Mouse (Mus musculus): ENCODE data around the gene Gm17324.
"Not testable (repeated sequence)": the region's sequence is repeated elsewhere in the genome, so short reads cannot be mapped to it uniquely, and the experiment has no call there.

Gene Gm17324

DNA sequence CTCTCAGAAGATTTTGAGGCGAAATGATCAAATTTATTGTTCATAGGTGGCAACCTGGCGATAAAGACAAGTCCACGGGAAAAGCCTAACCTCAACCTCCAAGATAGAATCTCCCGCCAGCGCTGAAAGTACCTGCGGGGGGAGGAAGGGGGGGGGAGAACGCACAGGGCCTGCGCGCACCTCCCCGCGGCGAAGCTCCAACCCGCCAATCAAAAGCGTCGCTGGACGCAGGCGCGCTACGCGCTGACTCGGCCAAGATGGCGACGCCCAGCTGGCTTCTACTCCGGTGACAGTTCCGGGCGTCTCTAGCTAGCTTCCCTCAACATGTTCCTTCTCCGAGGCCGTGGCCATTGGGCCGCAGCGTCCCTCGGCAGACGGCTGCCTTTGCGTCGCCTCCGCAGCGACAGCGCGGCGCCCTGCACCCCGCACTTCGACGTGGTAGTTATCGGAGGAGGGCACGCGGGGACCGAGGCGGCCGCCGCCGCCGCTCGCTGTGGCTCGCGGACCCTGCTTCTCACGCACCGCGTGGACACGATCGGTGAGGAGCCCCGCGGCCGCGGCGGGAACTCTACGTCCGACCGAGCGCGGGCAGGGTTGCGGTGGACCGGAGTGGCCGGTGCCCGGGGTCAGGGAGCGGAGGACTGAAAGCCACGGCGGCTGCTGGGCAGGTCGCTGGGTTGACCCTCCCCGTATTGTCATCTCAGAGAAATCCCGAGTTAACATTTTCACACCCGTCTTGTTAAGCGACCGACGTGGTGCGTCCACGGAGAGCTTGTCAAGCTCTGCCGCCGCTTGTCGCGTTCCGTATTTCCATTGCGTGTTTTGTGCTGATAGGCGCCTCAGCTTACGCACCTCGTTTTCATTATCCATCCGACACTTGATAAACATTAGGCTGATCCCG, at the start of gene Gm17324, which contains the start of gene Mto1:
Gene Gm17324, minus strand, starts transcription at position 814 of the 901 bp plus-strand sequence.
Gene Mto1, plus strand, starts transcription at position 236 of the 901 bp plus-strand sequence.
- peak; percentile 93 for DNase-seq (ENCODE audit: extremely low spot score, low spot score)

DNA sequence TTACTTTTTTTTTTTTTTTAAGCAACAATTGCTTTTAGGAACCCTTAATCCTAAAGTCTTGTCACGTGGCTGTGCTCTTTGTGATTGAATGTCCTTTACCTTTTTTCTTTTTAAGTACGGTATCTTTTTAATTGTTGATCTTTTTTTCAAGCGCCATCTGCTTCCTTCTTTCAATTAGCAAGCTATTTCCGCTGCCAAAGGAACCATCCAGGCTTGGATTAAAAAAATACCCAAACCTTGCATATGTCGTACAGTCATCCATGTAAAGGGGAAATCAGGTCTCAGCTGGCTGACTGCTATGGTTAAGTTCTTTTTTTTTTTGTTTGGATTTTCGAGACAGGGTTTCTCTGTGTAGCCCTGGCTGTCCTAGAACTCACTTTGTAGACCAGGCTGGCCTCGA, 44.6 kb upstream of the Gm17324 start:
- DNase-seq (ENCODE audit: extremely low spot score, low spot score), result no peak

DNA sequence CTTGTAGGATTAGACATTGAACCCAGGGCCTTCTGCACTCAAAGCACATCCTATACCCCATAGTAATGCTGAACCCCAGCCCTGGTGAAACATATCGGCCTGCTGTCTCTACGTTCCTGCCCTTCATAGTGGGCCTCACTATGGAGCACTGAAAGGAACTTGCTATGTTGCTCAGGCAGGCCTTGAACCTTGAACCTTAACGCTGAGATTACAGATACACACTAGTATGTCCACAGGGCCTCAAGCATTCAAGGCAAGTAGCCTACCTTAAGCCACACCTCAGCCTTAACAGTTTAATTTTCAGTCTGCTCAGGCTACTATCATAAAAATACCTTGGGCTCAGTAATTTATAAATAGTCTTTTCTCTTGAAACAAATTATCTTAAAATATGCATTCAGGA, 43.7 kb upstream of the Gm17324 start:
- DNase-seq (ENCODE audit: extremely low spot score, low spot score), result no peak

DNA sequence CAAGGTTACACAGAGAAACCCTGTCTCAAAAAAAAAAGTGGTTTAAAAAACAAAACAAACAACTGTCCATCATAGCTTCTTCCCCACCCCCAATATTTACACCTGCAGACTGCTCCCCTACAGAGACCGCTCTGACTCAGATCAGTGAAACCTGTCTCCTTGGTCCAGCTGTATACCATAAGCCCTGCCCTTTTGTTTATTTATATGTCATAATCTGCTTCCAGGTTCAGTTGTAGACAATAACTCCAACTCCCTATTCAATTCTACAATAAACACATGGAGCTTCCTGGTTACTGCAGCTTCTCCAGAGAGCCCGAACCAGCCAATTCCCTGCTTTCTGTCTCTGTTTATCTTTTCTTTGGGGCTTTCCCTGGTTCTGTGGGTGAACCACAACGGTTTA, 42.6 kb upstream of the Gm17324 start:
- no peak for DNase-seq (ENCODE audit: extremely low spot score, low spot score)

DNA sequence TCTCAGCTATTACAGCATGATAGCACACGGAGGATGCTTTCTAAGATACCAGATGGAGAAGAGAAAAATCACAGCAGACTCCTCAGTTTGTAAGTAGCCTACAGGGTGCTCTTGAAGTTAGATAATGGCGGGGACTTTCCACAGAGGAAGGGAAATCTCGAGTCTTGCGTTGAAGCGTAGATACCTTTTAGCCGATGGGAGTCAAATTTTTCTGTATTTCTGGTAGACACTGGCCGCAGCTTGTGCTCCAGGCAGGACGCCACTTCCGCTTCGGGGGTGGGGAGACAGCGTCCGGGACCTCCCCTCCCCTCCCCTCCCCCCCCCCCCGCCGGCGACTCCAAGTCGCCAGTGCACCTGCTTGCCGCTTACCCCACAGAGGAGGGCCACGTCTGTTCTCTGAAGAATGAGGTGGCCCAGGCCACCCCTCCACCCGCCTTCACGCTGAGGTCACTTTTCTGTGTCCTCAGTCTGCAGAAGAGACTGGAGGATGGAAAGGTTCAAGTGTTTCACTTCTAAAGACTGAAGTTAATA, 40.4 kb upstream of the Gm17324 start, which contains the start of gene Eef1a1:
Gene Eef1a1, minus strand, starts transcription at position 262 of the 531 bp plus-strand sequence.
- DNase-seq (ENCODE audit: extremely low spot score, low spot score), result peak; percentile 52

DNA sequence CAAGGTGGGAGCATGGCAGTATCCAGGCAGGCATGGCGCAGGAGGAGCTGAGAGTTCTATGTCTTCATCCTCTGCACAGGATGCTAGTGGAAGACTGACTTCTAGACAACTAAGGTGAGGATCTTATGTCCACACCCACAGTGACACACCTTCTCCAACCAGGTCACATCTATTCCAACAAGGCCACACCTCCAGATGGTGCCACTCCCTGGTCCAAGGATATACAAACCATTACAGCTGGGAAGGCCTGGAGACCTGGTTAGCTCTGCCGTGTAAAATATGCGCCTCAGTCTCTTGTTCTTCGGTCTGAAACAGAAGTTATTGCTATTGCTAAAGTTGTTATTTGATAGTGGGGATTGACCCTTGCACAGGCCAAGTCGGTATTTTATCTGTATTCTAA, 39.4 kb upstream of the Gm17324 start:
- DNase-seq (ENCODE audit: extremely low spot score, low spot score), result not testable (repeated sequence)

DNA sequence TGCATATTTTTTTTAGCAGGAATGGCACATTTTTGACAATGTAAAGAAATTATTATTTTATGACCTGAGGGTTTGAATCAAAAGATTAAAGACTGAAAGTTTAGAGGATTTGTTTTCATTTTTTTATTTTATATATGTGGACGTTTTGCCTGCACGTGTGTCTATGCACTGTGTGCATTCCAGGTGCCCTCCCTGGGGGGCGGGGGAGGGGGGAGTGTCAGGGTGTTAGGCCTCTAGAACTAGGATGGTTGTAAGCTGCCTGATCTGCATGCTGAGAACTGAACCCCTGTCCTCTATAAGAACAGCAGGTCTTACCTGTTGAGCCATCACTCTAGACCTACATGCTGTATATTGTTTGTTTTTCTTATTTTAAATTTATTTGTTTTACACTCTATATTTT, 36.1 kb upstream of the Gm17324 start:
- DNase-seq (ENCODE audit: extremely low spot score, low spot score), result no peak

DNA sequence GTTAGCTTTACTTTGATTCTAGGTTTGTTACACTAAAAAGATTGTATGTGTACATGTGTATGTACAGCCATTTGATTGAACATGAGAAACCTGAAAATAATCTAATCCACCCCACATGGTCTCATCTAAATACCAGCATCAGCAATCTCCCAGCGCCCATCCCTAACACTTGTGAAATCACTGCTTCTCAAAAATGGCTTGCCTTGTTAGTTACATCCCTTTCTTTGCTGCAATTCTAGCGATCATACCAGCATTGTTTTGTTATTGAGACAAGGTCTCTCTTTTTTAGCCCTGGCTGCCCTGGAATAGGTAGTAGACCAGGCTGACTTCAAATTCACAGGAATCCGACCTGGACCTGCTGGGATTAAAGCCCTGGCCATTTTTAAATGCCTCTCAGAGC, 33.8 kb upstream of the Gm17324 start:
- DNase-seq (ENCODE audit: extremely low spot score, low spot score), result no peak

DNA sequence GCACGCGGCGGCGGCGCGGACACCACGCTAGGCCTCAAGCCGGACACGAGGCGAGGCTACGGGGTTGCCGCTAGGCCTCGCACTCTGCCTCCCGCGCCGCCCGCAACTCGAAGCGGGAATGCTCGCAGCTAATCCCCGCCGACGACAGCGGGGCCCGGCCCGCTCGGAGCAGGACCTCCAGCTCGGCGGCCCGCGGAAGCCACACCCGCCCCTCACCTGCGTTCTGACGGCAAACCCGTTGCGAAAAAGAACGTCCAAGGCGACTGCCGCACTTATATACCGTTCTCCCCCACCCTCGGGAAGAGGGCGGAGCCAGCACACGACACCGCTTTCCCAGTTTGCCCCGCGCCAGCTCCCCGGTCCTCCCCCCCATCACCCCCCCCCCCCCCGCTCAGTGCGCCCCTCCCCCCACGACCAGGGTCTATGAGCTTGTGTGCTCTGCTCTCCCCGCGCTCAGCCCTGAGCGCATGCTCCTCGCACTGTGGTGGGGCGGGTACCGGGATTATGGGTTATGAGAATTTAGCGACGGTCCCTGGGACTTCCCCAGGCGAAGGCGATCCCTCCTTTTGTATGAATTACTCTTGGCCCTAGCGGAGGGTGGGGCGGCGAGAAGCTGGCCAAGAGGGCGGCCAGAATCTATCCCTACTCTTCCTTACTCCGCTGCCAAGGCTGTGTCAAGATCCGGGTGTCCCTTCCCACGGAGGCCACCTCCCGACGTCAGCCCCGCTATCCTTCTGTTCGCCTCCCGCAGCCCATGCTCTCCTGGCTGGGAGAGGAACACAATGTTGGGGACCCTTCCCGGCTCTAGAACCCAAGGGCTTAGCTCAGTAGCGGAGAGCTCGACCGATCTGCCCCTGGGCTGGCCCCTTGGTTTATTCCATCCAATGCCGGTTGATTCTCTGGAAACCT, 33.1 kb upstream of the Gm17324 start:
- peak; percentile 98 for DNase-seq (ENCODE audit: extremely low spot score, low spot score)

DNA sequence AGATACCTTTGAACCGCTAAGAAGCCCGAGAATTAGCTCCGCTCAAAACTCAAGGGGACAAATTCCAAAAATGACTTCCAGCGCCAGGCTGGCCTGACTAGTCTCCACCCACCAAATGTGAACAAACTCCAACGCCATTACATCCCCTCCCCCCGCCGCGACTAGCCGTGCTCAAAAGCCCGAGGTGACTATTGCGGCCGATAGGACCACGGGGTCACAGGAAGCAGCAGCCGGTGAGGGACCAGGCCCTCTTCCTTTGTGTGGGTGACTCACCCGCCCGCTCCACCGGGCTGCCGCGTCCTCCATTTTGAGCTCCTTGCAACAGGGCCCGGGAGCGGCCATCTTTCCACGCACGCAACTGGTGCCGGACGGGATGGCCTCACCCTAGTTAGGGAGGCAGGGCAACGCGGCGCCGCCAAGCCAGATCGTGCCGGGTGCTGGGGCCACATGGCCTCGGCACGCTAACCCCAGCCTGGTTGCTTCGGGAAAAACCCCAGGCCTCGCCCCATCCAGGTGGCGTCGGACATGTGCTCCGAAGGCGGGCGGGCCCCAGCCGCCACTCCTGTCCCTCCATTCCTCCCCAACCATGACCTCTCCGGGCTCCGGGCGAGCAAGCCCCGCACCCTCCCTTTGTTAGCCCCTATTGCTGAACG, 32.2 kb upstream of the Gm17324 start:
- peak; percentile 75 for DNase-seq (ENCODE audit: extremely low spot score, low spot score)

DNA sequence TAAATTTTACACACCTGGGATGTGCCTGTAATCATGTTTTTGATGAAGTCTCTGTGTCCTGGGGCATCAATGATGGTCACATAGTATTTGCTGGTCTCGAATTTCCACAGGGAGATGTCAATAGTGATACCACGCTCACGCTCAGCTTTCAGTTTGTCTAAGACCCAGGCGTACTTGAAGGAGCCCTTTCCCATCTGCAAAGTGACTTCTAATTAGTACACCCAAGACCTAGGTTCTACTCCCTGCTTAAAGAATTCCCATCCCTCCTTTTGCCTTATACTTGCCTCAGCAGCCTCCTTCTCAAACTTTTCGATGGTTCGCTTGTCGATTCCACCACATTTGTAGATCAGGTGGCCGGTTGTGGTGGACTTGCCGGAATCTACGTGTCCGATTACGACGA, 31.6 kb upstream of the Gm17324 start:
- DNase-seq (ENCODE audit: extremely low spot score, low spot score), result not testable (repeated sequence)

DNA sequence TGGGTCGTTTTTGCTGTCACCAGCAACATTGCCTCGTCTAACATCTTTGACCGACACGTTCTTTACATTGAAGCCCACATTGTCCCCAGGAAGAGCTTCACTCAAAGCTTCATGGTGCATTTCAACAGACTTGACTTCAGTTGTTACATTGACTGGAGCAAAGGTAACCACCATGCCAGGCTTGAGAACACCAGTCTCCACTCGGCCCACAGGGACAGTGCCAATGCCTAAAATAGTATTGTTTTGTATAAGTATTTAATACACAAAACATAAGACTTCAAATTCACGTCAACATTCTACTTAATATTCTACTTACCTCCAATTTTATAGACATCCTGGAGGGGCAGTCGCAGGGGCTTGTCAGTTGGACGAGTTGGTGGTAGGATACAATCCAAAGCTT, 30.7 kb upstream of the Gm17324 start:
- not testable (repeated sequence) for DNase-seq (ENCODE audit: extremely low spot score, low spot score)

DNA sequence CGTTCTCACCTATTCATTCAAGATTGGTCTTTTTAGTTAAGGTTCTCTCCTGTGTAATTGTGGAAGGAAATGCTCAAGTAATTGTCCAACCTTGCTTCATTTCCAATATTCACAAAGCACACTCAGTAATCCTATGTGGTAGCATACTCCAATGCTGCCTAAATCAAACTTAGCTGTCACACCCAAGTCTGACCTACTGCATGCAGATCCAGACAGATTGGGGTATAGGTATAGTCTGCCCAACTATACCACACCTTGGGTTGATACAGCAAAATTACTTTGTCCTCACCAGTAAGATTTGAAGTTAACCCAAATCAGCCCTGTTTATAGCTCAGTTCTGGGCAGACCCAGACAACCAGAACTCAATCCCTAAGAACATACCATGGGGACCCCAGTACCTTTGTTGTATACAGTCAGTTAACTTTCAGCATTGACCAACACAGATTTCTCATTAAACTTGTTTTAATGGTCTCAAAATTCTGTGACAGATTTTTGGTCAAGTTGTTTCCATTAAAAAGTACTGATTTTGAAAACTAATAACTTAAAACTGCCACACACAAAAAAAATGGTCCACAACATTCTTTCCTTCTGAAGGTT, 29.5 kb upstream of the Gm17324 start:
- DNase-seq (ENCODE audit: extremely low spot score, low spot score), result not testable (repeated sequence)

DNA sequence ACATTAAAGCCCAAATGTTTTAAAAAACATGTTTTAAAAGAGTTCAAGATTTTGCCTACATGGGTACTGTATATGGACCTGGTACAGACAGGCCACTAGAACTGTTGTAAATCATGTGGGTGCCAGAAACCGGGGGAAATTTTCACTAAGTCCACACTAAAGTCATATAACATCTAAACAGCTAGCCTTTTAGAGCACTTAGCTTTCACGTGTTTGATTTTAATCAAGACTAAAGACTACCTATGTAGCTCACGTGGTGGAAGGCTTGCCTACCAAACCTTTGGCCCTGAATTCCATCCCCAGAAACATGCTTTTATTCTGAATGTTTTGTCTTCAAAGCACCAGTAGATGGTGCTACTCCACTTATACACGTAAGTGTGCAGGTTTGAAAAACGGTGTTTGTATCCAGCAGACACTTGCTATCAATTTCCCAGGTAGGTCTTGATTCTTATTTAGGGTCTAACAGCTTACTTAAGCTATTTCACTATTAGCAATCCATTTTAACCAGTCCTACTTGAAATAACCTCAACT, 28.5 kb upstream of the Gm17324 start:
- peak; percentile 26 for DNase-seq (ENCODE audit: extremely low spot score, low spot score)

DNA sequence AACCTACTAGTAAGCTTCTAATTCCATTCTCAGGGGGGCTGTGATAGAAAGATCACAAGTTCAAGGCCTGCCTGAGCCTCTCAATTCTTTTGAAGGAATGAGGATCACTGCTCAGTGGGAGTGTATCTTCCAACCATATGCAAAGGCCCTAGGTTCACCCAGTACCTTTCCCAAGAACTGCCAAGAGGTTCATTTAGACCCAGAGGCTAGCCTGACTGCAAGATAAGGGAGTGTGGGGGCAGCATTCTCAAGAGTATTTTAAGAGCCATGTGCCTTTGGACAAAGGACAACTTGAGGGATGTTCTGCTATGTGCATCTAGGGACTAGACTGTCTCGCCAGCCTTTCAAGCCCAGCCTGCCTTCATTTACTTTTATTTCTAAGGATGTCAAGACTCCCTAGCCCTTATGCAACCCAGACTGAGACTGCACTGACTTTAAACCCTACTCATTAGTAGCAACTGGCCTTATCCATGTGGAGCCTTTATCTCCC, 28.0 kb upstream of the Gm17324 start:
- DNase-seq (ENCODE audit: extremely low spot score, low spot score), result peak; percentile 58

DNA sequence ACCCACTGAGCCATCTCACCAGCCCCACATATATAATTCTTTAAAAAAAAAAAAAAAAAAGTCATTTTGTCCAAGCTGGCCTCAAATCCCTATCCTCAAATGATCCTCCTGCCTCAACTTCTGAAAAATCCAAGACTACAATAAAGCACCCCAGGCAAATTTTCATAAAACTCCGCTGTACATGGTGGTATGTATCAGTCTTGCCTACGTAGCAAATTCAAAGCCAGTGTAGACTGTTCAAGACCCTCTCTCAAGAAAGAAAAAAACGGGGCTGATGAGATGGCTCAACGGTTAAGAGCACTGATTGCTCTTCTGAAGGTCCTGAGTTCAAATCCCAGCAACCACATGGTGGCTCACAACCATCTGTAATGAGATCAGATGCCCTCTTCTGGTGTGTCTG, 27.3 kb upstream of the Gm17324 start:
- DNase-seq (ENCODE audit: extremely low spot score, low spot score), result peak; percentile 34

DNA sequence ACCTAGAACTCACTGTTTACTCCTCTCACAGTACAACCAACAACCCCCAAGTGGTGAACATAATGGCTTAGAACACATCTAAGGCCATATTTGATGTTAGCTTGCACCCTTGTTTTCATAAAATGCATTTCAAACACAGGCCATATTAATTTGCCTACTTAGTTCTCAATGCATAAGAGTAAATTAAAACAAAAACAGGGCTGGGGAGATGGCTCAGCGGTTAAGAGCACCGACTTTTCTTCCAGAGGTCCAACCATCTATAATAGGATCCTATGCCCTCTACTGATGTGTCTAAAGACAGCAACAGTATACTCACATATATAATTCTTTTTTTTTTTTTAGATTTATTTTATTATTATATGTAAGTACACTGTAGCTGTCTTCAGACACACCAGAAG, 26.8 kb upstream of the Gm17324 start:
- DNase-seq (ENCODE audit: extremely low spot score, low spot score), result no peak

DNA sequence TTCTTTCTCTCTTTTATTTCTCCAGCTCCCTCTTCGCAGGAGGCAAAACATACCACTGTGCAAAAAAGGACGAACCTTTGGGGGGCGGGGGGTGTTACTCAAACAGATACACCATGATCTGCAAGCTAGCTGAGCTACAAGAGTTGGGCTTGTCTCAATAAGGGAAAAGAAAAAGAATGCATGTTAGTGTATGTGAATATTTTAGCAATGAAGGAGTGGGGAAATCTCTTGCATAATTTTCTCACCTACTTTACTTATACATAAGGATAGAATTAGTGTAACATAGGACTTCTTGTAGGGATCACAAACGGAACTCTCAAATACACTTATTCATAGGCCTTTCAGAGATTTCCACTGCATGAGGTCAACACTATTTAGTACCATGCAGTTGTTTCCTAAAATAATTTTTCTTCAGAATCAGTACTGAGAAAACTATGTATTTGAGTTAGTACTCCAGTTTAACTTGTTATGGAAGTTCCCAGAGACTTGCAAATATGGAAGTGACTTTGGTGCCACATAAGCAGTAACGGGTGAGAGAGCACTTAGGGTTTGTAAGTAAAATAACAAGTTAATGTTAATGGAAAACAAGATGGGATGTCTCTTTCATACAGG, 26.3 kb upstream of the Gm17324 start:
- DNase-seq (ENCODE audit: extremely low spot score, low spot score), result no peak

DNA sequence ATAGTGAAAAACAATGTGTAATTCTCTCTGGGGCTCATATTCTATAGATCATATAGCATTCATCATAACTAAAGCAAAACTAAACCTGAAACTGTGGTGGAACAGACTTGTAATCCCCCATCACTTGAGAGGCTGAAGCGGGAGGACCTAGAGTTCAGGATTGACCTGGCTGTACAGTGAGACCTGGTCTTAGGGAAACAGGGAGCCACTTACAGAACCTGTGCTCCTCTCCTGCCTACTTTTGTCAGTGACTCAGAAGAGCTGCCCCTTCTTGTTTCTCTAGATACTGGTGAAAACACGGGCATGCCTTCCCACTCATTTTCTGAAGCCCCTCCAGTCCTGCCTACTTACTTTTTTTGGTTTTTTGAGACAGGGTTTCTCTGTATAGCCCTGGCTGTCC, 25.7 kb upstream of the Gm17324 start:
- DNase-seq (ENCODE audit: extremely low spot score, low spot score), result no peak

DNA sequence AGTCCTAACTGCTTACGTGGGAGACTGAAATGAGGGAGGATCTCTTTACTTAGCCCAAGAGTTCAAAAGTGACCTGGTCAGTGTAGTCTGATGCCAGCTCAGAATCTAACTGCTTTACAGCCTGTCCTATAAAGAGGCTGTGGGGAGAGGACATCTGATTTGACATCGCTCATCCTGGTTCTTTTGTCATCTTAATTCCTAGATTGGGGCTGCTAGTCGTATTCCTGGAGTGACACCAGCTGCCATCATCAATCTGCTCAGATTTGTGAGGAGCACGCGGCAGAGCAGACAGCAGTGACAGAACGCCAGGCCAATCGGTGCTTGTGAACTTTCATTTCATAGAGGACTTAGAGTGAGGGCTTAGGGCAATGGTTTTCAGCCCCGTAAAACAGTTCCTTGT, 25.0 kb upstream of the Gm17324 start:
- DNase-seq (ENCODE audit: extremely low spot score, low spot score), result no peak

Measured in neural tube, embryonic 10.5 days (tissue).